Mouse (Mus musculus) Muller cell, postnatal 12 days (primary cell): ENCODE measurements around the gene Cntnap1.
A peak's percentile ranks its signal among the peaks of the same experiment; 100 is the strongest.
"Not testable (repeated sequence)": the region's sequence is repeated elsewhere in the genome, so short reads cannot be mapped to it uniquely, and the experiment has no call there.

Source experiments
- DNase-seq: peaks from one replicate; pipeline ENCODE4 v3.0.0-alpha.2; 2015; ENCODE audit errors: inconsistent ontology term

The Cntnap1 gene

DNA sequence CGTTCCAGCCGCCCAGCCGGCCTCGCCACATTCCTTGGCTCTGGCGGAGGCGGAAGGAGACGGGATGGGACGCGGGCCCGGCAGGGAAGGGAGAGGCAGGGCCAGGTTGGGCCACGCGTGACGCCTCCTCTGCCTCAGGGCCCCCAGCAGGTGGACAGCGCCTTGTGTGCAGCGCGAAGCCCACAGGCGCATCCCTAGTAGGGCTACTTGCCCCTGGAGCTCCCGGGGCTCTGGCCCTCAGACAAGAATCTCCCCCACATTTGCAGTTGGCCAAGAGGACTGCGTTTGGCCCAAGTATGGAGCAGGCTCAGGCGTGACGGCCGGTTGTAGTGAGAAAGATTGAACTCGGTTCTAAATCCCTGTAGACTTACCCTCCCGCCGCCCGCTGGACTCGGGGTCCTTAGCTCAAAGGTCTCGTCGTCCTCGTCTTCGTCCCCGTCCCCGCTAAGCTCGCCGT, at the start of gene Cntnap1:
Gene Cntnap1 (plus strand): TSS at position 170 of the 457 bp plus-strand sequence.
- peak; percentile 85 for DNase-seq

DNA sequence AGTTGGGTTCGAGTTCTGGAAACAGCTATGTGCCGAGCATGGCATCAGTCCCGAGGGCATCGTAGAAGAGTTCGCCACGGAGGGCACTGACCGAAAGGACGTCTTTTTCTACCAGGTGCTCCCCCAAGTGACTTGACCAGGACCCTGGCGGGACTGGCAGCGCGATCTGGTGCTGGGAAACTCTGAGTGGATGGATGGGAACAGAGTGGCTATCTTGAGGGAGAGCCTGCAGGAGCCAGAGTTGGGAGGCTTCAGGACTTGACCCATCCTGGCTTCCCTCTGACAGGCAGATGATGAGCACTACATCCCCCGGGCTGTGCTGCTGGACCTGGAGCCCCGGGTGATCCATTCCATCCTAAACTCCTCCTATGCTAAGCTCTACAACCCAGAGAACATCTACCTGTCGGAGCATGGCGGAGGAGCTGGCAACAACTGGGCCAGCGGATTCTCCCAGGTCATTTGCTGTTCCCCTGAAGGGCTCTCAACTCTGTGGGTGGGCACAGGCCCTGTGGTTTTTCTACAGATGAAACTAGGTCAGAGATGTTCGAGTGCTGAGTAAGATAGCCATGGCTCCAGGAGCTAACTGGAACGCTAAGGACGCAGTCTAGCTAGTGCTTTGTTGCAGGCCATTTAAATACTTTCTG, 49.7 kb upstream of the Cntnap1 start:
- DNase-seq: peak; percentile 64

DNA sequence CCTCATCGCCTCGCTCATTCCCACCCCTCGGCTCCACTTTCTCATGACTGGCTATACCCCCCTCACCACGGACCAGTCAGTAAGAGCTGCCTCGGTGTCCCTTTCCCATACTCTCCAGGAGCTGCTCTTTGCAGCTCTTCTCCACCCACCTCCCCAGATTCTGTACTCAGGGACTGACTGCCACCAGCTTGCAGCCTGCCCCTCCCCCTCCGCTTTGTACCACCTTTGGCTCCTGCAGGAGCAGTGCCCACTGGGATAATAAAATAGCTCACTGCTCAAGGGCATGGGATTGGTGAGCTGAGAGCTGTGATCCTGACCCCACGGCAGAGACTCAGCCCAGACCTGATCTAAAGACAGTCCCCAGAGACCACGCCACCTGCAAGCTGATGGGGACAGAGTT, 45.8 kb upstream of the Cntnap1 start:
- not testable (repeated sequence) for DNase-seq

DNA sequence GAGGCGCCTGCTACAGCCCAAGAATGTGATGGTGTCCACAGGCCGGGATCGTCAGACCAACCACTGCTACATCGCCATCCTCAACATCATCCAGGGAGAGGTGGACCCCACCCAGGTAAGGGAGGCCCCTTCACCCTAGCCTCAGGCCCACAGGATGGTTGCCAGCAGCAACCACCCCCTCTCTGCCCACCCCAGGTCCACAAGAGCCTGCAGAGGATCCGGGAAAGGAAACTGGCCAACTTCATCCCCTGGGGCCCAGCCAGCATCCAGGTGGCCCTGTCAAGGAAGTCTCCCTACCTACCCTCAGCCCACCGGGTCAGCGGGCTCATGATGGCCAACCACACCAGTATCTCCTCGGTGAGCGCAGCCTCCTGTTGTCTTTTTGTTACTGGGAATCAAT, 45.3 kb upstream of the Cntnap1 start:
- DNase-seq: not testable (repeated sequence)

DNA sequence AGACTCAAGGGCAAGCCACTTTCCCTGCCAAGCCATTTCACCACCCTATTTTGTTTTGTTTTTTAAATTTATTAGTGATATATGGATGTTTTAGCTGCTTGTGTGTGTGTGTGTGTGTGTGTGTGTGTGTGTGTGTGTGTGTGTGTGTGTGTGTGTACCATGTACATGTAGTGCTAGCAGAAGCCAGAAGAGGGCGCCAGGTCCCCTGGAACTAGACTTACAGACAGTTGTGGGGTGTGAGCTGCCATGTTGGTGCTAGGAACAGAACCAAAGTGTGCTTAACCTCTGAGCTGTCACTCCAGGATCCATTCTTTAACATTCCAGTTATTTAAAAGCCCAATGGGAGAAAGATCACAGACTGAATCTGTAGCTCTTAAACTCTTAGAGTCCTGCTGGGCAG, 43.2 kb upstream of the Cntnap1 start:
- no peak for DNase-seq

DNA sequence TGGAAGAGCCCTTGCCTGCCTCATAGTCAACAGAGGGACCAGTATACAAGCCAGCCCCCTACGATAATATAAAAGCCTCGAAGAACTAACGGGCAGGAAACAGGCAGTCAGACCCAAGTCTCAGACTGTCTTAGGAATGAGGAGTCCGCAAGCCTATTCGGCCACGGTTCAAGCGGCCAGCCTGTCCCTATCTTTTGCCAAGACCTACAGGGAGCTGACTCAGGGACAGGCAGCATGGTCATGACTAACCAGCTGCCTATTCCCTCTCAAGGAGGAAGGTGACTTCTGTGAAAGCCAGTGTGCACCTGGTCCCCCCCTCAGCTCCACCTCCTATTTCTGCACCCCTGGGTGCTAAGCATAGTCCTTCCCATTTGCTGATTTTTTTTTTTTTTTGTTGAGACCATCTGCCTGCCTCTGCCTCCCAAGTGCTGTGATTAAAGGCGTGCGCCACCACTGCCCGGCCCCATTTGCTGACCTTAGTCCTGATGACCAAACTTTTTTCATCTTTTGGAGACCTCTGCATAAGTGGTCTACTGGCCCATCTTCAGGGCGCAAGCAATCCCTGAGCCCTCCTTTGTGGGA, 41.2 kb upstream of the Cntnap1 start:
- DNase-seq: no peak

DNA sequence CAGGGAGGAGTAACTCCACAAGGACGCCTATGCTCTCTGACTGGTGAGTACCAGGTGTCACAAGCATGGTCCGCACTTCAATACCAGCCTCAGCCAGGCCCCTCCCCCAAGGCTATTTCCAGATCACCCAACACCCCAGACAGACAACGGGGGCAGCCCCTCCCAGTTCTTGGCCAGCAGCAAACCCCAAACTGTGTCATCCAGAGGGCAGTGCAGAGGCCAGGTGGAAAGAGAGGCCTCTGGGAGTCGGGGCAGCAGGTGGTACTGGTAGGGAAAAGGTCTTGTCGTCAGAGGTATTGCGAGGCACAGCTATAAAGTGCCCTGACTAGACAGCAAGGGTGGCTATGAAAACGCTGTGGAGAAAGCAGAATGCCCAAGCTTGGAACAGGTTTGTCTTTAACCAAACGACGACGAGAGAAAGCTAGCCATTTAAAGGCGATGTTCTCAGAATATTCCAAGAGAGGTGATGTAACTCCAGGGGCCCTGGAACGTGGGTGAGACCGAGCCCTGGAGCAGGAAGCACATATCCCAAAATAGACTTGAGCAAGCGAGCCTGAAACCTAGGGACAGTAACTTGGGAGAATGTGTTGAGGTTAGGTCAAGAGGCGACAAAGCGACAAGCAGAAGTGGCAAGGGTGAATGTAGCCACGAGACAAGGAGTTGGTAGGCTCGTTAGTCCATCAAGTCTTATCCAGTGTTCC, 40.1 kb upstream of the Cntnap1 start:
- no peak for DNase-seq

DNA sequence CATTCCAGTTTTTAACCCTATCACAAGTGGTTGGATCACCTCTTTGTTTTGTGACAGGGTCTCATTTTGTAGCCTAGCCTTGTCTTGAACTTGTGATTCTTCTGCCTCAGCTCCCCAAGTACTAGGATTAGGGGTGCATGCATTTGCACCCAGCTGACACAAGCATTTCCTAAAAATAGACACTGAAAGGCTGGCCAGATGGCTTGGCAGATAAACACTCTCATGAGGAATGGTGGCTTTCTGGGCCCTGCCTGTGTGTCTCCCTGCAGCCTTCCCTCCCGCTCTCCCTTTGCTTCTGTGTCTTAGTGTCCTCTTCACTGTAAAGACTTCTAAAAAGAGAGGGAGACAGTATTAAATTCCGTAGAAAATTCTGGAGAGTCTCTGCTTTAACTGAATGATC, 39.1 kb upstream of the Cntnap1 start:
- DNase-seq: no peak

DNA sequence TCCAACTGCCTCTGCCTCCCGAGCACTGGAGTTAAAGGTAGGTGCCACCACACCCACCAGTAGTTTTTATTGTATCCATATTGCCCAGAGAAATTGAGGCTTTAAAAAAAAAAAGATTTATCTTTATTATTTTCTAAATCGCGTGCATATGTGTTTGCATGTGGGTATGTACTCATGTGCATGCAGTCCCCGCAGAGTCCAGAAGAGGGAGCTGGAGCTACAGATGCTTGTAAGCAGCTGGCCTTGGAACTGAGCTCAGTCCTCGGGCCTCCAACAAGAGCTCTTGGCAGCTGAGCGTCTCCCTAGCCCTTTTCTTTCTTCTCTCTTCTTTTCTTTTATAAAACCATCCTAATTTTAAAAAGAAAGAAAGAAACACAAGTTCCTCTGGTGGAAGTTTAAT, 38.6 kb upstream of the Cntnap1 start:
- no peak for DNase-seq

DNA sequence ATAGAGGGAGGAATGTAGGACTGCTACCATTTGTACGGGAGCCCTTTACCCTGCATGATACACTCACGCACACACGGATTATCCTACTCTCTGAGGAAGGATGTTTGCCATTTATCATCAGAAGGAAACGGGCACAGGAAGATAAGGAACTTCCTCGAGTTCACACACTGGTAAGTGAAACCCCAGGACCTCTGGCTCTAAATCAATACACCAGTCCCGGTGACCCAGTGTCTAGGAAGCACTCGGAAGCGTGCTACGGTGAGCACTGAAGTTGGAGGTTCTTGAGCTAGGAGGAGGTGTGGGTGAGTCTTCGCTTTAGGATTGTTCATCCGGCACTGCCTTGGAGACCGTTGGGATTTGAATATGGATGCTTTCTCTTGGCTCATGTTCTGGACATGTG, 37.3 kb upstream of the Cntnap1 start:
- DNase-seq: no peak

DNA sequence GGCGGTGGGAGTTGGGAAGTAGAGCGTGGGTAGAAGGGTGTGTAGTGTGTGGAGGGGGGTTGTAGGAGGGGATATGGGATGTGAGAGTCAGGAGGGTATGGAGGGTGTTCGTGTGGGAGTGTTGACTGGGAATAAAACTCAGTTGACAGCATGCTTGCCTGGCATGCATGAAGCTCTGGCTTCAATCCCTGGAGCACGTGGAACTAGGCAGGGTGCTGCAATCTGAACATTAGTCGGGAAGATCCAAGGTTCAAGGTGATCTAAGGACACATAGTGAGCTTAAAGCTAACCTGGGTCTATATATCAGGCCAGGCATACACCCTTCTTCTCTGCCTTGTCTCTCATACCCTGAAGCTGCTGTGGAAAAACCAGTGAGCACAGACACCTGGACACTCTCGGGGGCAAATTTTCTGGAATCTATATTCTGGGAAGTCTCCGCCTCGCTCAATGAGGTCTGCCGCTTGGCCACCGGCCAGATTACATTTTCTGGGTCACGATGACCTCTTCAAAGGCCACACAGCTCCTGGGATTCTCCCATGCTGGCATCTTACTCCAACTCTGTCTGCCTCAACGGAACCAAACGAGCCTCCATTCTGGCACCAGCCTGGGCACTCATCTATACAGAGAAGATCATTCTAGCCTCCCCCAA, 36.0 kb upstream of the Cntnap1 start:
- no peak for DNase-seq

DNA sequence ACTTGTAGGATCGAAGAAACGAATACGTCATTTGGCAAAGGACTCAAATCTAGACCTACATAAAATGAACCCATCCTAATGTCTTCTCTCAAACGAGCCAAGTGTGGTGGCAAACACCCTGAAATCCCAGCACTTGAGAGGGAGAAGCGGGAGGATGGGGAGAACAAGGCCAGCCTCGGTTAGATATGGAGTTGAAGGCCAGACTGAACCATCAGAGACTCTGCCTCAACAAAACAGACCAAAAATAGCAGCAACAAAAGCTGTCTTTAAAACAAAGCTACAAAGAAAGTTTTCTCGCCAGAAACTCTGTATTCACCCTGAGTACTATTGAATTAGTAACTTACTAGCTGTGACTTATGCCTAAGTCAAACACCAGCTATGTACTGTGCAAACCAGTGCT, 33.3 kb upstream of the Cntnap1 start:
- no peak for DNase-seq

DNA sequence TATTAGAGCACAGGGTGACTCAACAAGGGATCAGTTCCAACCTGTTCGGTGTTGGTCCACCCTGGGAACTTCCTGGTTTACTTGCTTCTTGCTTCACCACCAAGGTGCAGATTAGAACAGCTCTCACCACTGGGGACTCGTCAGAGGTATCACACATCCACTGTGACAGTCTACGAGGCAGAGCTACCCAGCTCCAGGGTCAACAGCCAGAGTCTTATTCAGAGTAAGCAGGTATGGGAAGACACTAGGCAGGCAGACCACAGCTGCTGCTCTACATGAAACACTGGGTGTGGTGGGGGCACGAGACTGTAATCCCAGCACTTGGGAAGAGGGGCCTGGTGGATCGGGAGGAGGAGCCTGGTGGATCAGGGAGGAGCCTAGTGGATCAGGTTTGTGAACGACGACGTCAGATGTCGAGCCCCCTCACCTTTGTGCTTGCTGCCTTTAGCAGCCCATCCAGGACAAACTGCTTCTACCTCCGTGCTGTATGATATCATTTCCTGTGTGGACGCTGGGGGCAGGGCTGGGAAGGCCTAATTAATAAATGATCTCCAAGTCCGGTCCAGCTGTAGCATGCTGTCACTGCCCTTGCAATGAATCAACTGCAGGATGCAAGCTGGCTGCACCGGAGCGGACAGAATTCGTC, 31.7 kb upstream of the Cntnap1 start:
- peak; percentile 81 for DNase-seq

DNA sequence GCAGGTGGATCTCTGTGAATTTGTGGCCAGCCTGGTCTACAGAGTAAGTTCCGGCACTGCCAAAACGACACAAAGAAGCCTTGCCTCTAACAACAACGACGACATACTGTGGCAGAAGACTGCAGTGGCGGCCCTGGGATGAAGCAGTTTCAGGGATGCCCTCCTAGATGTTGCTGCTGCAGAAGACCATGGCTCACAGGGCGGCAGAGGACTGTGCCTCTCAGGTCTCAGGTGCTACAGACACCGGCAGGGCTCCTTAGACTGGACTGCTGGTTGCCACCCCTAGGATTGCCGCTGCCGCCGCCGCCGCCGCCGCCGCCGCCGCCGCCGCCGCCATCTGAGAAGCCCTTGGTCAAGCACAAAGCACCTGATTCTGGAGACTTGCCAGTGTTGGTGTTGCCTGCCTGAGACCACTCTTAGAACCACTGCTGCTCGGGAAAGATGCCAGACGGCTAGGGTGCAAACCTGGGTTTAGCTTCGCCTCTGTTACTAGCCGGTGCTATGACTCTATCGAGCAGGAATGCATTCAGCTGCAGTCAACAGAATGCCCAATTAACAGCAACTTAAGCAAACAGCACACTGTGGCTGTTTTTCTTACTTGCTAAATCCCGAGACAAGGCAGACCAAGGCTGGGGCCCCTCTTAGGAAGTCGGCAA, 30.0 kb upstream of the Cntnap1 start:
- peak; percentile 89 for DNase-seq

DNA sequence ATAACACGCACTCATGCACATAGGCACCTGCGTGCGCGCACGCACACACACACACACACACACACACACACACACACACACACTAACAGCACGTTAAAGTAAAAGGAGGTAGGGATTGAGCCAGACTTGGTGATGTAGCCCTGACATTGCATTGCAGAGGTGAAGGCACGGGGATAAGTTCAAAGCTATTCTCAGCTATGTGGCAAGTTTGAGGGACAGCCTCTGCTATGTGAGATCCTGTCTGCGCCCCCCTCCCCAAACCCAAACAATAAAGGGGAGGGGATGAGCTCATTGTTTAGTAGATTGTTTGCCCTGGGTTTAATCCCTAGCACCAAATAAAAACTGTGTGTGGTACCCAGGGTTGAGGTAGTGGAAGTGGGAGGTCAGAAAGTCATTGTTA, 29.2 kb upstream of the Cntnap1 start:
- no peak for DNase-seq

DNA sequence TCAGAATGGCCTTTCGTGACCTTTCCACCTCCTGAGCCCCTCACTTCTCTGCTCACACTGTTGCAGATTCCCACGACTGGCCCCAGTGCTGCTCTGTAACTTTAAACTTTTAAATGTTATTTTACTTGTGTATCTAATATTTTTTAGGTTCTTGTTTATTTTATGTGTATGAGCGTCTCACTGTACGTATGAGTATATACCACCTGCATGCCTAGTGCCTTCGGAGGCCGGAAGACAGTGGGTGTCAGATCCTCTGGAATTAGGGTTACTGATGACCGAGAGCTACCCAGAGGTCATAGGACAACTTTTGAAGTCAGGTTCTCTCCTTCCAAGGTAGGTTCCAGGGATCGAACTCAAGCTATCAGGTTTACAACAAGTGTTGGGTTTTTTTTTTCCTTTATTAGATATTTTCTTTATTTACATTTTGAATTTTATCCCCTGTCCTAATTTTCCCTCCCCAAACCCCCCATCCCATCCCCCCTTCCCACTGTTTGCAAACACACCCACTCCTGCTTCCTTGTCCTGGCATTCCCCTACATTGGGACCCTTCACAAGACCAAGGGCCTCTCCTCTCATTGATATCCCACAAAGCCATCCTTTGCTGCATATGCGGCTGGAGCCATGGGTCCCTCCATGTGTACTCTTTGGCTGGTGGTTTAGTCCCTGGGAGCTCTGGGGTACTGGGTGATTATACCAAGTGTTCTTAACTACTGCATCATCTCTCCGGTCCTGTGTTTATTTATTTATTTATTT, 27.9 kb upstream of the Cntnap1 start:
- no peak for DNase-seq

DNA sequence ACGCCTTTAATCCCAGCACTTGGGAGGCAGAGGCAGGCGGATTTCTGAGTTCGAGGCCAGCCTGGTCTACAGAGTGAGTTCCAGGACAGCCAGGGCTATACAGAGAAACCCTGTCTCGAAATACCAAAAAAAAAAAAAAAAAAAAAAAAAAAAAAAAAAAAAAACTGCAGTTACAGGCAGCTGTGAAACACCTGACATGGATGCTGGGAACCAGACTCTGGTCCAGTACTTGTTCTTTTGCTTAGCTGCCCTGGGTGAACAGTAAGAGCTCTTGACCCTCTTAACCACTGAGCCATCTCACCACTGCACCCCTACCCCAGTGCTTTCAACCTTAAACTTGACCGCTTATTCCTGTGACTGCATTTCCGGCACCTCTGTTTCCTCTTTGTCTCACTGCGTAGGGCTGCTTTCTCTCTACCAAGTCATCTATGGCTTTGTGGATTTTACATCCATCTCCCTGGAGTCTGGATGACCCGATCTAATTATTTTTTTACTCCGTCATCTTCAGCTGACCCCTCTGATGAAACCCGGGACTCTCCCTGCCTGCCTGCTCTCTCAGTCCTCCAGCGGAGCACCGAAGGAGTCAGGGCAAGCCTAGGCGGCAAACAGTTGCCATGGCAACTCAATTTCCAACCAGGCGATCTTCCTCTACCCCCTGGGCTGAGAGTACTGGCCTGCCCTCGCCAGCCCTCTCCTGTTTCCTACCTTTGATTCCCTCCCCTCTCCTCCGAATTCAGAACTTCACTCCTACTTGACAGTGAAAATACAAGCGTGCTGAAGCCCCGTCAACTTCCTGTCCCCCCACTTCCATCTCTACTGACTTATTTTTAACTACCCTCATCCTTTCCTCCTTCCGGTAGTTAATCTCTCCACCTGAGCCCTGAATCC, 26.7 kb upstream of the Cntnap1 start:
- no peak for DNase-seq

DNA sequence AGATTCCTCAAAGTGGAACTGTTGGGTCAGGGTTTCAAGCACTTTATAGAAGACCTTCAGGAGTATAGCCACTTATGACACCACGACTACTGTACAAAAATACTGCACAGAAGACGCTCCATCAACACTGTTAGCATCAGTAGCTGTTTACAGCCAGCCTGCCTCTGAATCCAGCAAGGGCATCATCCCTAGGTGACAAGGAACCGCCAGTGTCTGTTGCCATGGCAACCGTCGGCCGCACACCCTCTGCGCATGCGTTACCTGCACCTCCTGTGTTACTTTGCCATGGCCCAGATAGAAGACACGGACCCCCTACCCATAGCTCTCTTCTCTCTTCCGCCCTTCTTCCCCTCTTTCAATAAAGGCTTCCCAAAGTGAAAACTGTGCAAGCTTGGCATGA, 23.9 kb upstream of the Cntnap1 start:
- DNase-seq: no peak

DNA sequence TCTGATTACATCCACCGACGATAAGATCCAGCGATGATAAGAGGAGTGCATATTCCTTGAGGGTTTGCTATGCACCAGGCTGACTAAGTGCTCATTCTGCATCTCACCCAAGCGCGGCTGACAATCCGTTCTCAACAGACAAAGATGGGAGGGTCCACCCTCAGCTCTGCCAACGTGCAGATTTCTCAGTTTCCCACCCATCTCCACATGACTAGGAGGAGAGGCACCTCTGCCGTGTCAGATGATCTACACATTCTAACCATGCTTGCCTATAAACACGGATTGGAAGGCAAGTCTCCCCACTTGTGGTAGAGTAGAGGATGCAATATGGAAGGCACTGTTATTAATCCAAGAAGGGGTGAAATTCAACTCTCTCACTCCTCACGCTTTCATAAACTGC, 21.6 kb upstream of the Cntnap1 start:
- DNase-seq: no peak
